Mouse (Mus musculus): ENCODE measurements around the gene Taf4. TPM values are rescaled to one million over a fixed set of nuclear protein-coding genes. Genes with fewer than 3 reads are reported as not detected.
A peak's percentile ranks its signal among the peaks of the same experiment; 100 is the strongest.

Gene Taf4
- polyA plus RNA-seq, 1 experiment = 11.0 TPM

- no peak overlapping the region for H3K4me3 ChIP-seq (ENCODE audit: insufficient read depth, low read length)
- TF ChIP-seq CTCF (IDR thresholded peaks at IDR 0.05; ENCODE audit: extremely low read depth, insufficient read depth, low read length) = peak; percentile 69
- no peak for TF ChIP-seq POLR2A (IDR thresholded peaks at IDR 0.05; ENCODE audit: extremely low read depth, insufficient read depth, low read length)
- H3K4me1 ChIP-seq (ENCODE audit: control insufficient read depth, insufficient read depth, low read length) = no peaks in the 10 kb centered on the region
- H3K27ac ChIP-seq (ENCODE audit: insufficient read depth, low read length) = no peak overlapping the region
Measured at GRCm38 (mm10) chr2:179877551-179878215, 98.8 kb downstream of the Taf4 start.

- Histone ChIP-seq H3K4me1 (ENCODE audit: control insufficient read depth, insufficient read depth, low read length) (no peaks in the 10 kb centered on the region), H3K27ac (ENCODE audit: insufficient read depth, low read length) (no peak overlapping the region), H3K4me3 (ENCODE audit: insufficient read depth, low read length) (no peak overlapping the region)
- peak; percentile 91 for TF ChIP-seq CTCF (IDR thresholded peaks at IDR 0.05; ENCODE audit: extremely low read depth, insufficient read depth, low read length)
- TF ChIP-seq POLR2A (IDR thresholded peaks at IDR 0.05; ENCODE audit: extremely low read depth, insufficient read depth, low read length) = no peak
Measured at GRCm38 (mm10) chr2:179875147-179875546, 101.3 kb downstream of the Taf4 start.

- peak; percentile 53 for TF ChIP-seq CTCF (IDR thresholded peaks at IDR 0.05; ENCODE audit: extremely low read depth, insufficient read depth, low read length)
- TF ChIP-seq POLR2A (IDR thresholded peaks at IDR 0.05; ENCODE audit: extremely low read depth, insufficient read depth, low read length) = no peak
- Histone ChIP-seq H3K27ac (ENCODE audit: insufficient read depth, low read length) (no peak overlapping the region), H3K4me3 (ENCODE audit: insufficient read depth, low read length) (no peak overlapping the region), H3K4me1 (ENCODE audit: control insufficient read depth, insufficient read depth, low read length) (0 out of 2 replicates have a peak, but pooled peaks cover 2% of the 10 kb centered on the region)
Measured at GRCm38 (mm10) chr2:179873315-179873714, 103.1 kb downstream of the Taf4 start.

GRCm38 (mm10) chr2:179872724-179873123 is 103.7 kb downstream of the Taf4 start:
- Histone ChIP-seq H3K27ac (ENCODE audit: insufficient read depth, low read length) (no peak overlapping the region), H3K4me3 (ENCODE audit: insufficient read depth, low read length) (no peak overlapping the region), H3K4me1 (ENCODE audit: control insufficient read depth, insufficient read depth, low read length) (0 out of 2 replicates have a peak, but pooled peaks cover 2% of the 10 kb centered on the region)
- TF ChIP-seq CTCF (IDR thresholded peaks at IDR 0.05; ENCODE audit: extremely low read depth, insufficient read depth, low read length) (peak; percentile 77), POLR2A (IDR thresholded peaks at IDR 0.05; ENCODE audit: extremely low read depth, insufficient read depth, low read length) (no peak)

GRCm38 (mm10) chr2:179869871-179870270 is 106.6 kb downstream of the Taf4 start:
- no peak for TF ChIP-seq POLR2A (IDR thresholded peaks at IDR 0.05; ENCODE audit: extremely low read depth, insufficient read depth, low read length)
- TF ChIP-seq CTCF (IDR thresholded peaks at IDR 0.05; ENCODE audit: extremely low read depth, insufficient read depth, low read length) = no peak
- H3K4me3 ChIP-seq (ENCODE audit: insufficient read depth, low read length) = no peak overlapping the region
- 0 out of 2 replicates have a peak, but pooled peaks cover 2% of the 10 kb centered on the region for H3K4me1 ChIP-seq (ENCODE audit: control insufficient read depth, insufficient read depth, low read length)
- no peak overlapping the region for H3K27ac ChIP-seq (ENCODE audit: insufficient read depth, low read length)

- H3K4me1 ChIP-seq (ENCODE audit: control insufficient read depth, insufficient read depth, low read length) = 0 out of 2 replicates have a peak, but pooled peaks cover 2% of the 10 kb centered on the region
- no peak for TF ChIP-seq CTCF (IDR thresholded peaks at IDR 0.05; ENCODE audit: extremely low read depth, insufficient read depth, low read length)
- no peak for TF ChIP-seq POLR2A (IDR thresholded peaks at IDR 0.05; ENCODE audit: extremely low read depth, insufficient read depth, low read length)
- H3K4me3 ChIP-seq (ENCODE audit: insufficient read depth, low read length) = no peak overlapping the region
- H3K27ac ChIP-seq (ENCODE audit: insufficient read depth, low read length) = no peak overlapping the region
Measured at GRCm38 (mm10) chr2:179867669-179868068, 108.8 kb downstream of the Taf4 start.

GRCm38 (mm10) chr2:179865097-179865496 is 111.3 kb downstream of the Taf4 start:
- TF ChIP-seq POLR2A (IDR thresholded peaks at IDR 0.05; ENCODE audit: extremely low read depth, insufficient read depth, low read length) (no peak), CTCF (IDR thresholded peaks at IDR 0.05; ENCODE audit: extremely low read depth, insufficient read depth, low read length) (peak; percentile 35)

GRCm38 (mm10) chr2:179863266-179863665 is 113.2 kb downstream of the Taf4 start:
- H3K4me1 ChIP-seq (ENCODE audit: control insufficient read depth, insufficient read depth, low read length) = no peaks in the 10 kb centered on the region
- H3K27ac ChIP-seq (ENCODE audit: insufficient read depth, low read length) = no peak overlapping the region
- TF ChIP-seq POLR2A (IDR thresholded peaks at IDR 0.05; ENCODE audit: extremely low read depth, insufficient read depth, low read length) (no peak), CTCF (IDR thresholded peaks at IDR 0.05; ENCODE audit: extremely low read depth, insufficient read depth, low read length) (no peak; the same call in 1 of the 2 replicates)
- H3K4me3 ChIP-seq (ENCODE audit: insufficient read depth, low read length) = no peak overlapping the region

More at GRCm38 (mm10) chr2:179865097-179865496, 111.3 kb downstream of the Taf4 start:
- Histone ChIP-seq H3K4me1 (ENCODE audit: control insufficient read depth, insufficient read depth, low read length) (0 out of 2 replicates have a peak, but pooled peaks cover 2% of the 10 kb centered on the region), H3K27ac (ENCODE audit: insufficient read depth, low read length) (no peak overlapping the region), H3K4me3 (ENCODE audit: insufficient read depth, low read length) (no peak overlapping the region)

GRCm38 (mm10) chr2:179862676-179863075 is 113.8 kb downstream of the Taf4 start:
- H3K4me3 ChIP-seq (ENCODE audit: insufficient read depth, low read length) = no peak overlapping the region
- TF ChIP-seq POLR2A (IDR thresholded peaks at IDR 0.05; ENCODE audit: extremely low read depth, insufficient read depth, low read length) (no peak), CTCF (IDR thresholded peaks at IDR 0.05; ENCODE audit: extremely low read depth, insufficient read depth, low read length) (no peak)
- H3K27ac ChIP-seq (ENCODE audit: insufficient read depth, low read length) = no peak overlapping the region
- H3K4me1 ChIP-seq (ENCODE audit: control insufficient read depth, insufficient read depth, low read length) = no peaks in the 10 kb centered on the region

Other genes starting within 250 kb of the Taf4 start
- gene Lsm14b, start 48.3 kb upstream of the Taf4 start, polyA plus RNA-seq (2012; rRNA removed) = 78.0 and 80.6 TPM in 2 replicates
- 211 and 215 TPM in 2 replicates for gene Psma7, start 65.8 kb upstream of the Taf4 start, polyA plus RNA-seq (2012; rRNA removed)
- gene Ss18l1, start 65.9 kb upstream of the Taf4 start, polyA plus RNA-seq (2012; rRNA removed) = 30.9 and 33.8 TPM in 2 replicates
- gene Mtg2, start 93.9 kb upstream of the Taf4 start, polyA plus RNA-seq (2012; rRNA removed) = 27.4 and 28.4 TPM in 2 replicates
- 83.6 and 103 TPM in 2 replicates for gene Hrh3, start 127.8 kb upstream of the Taf4 start, polyA plus RNA-seq (2012; rRNA removed)
- gene Osbpl2, start 142.7 kb upstream of the Taf4 start, polyA plus RNA-seq (2012; rRNA removed) = 45.3 and 48.2 TPM in 2 replicates
- gene Adrm1, start 194.8 kb upstream of the Taf4 start, polyA plus RNA-seq (2012; rRNA removed) = 89.8 and 92.1 TPM in 2 replicates
- 6.0 and 6.2 TPM in 2 replicates for gene Lama5, start 249.2 kb upstream of the Taf4 start, polyA plus RNA-seq (2012; rRNA removed)